Mouse (Mus musculus) hindbrain, embryonic 11.5 days (tissue): ENCODE data around the gene Acp5. TPM values are rescaled to one million over a fixed set of nuclear protein-coding genes. Genes with fewer than 3 reads are reported as not detected.

ENCODE experiments used
- ATAC-seq: fragments of 200-750 bp; cut with Nextera tagmentation; 2 replicates; pipeline ENCODE4 v1.8.0; 2017; ENCODE audit warnings: mild to moderate bottlenecking, moderate TSS enrichment, moderate library complexity; ENCODE audit not compliant: low FRiP score
- DNase-seq: peaks from one replicate; pipeline ENCODE4 v3.0.0-alpha.2; 2015; ENCODE audit warnings: low spot score
- H3K27ac ChIP-seq: fragments of 300-500 bp; sonication (generic); 2 replicates; pipeline ENCODE4 v1.5.1; 2014; ENCODE audit warnings: mild to moderate bottlenecking, low read depth, low read length
- H3K27me3 ChIP-seq: fragments of 300-500 bp; sonication (generic); 2 replicates; pipeline ENCODE4 v1.6.1; 2014; ENCODE audit warnings: mild to moderate bottlenecking, low read length, moderate library complexity, mixed read lengths; ENCODE audit not compliant: control insufficient read depth, insufficient read depth
- H3K36me3 ChIP-seq: fragments of 300-500 bp; sonication (generic); 2 replicates; pipeline ENCODE4 v1.6.1; 2014; ENCODE audit warnings: mild to moderate bottlenecking, low read length, moderate library complexity, mixed read lengths; ENCODE audit not compliant: control insufficient read depth, insufficient read depth
- H3K4me1 ChIP-seq: fragments of 300-500 bp; sonication (generic); replicated peaks from 2 replicates; pipeline ENCODE4 v1.6.1; 2014; ENCODE audit warnings: low read length, mixed read lengths; ENCODE audit not compliant: control insufficient read depth, insufficient read depth
- H3K4me2 ChIP-seq: fragments of 300-500 bp; sonication (generic); replicated peaks from 2 replicates; pipeline ENCODE4 v1.6.1; 2014; ENCODE audit warnings: mild to moderate bottlenecking, low read depth, low read length
- H3K4me3 ChIP-seq: fragments of 300-500 bp; sonication (generic); 2 replicates; pipeline ENCODE4 v1.5.1; 2014; ENCODE audit warnings: low read depth, low read length
- H3K9ac ChIP-seq: fragments of 300-500 bp; sonication (generic); 2 replicates; pipeline ENCODE4 v1.6.1; 2014; ENCODE audit warnings: low read depth, low read length
- H3K9me3 ChIP-seq: fragments of 300-500 bp; sonication (generic); 2 replicates; pipeline ENCODE4 v1.6.1; 2016; ENCODE audit warnings: low read length; ENCODE audit not compliant: control insufficient read depth
- WGBS: fragments of 180-500 bp; shearing (Covaris S2); extraction: QIAGEN DNeasy Blood & Tissue Kit; methylation state at CpG from one replicate; pipeline ENCODE4 v1.1.7; 2014; 5-methylcytosine and 5-hydroxymethylcytosine counted together
- polyA plus RNA-seq: library from polyadenylated mRNA; unstranded; fragments of >200 nt; fragmentation: Nextera tagmentation; extraction: Ambion mirVana; gene quantifications from 2 replicates; pipeline ENCODE4 v1.2.1, GENCODE M21; 2014

The Acp5 gene
- polyA plus RNA-seq, 1 experiment from 2014 or later, result 18.7 TPM

GRCm38 (mm10) chr9:22149426-22150248, 14.1 kb upstream of the Acp5 start:
- ATAC-seq (no peak), DNase-seq (no peak)
- no peak overlapping the region for H3K27ac ChIP-seq
- H3K27me3 ChIP-seq, result no peaks in the 10 kb centered on the region
- no peak overlapping the region for H3K4me2 ChIP-seq
- no peaks in the 10 kb centered on the region for H3K4me1 ChIP-seq
- no peak overlapping the region for H3K9ac ChIP-seq
- no peaks in the 10 kb centered on the region for H3K36me3 ChIP-seq
- no peaks in the 10 kb centered on the region for H3K9me3 ChIP-seq
- WGBS, result 77% methylated on average over 20 of the region's 20 CpGs
- no peak overlapping the region for H3K4me3 ChIP-seq

GRCm38 (mm10) chr9:22144304-22144965, 8.9 kb upstream of the Acp5 start:
- DNase-seq, result no peak
- no peak overlapping the region for H3K4me3 ChIP-seq
- no peaks in the 10 kb centered on the region for H3K4me1 ChIP-seq
- H3K9ac ChIP-seq, result no peak overlapping the region
- H3K27me3 ChIP-seq, result no peaks in the 10 kb centered on the region
- WGBS, result 84% methylated on average over 7 of the region's 8 CpGs
- H3K9me3 ChIP-seq, result no peaks in the 10 kb centered on the region
- H3K4me2 ChIP-seq, result no peak overlapping the region
- ATAC-seq, result no peak
- H3K27ac ChIP-seq, result no peak overlapping the region
- no peaks in the 10 kb centered on the region for H3K36me3 ChIP-seq

- H3K4me2 ChIP-seq, result no peak overlapping the region
- H3K36me3 ChIP-seq, result no peaks in the 10 kb centered on the region
- no peak overlapping the region for H3K4me3 ChIP-seq
- H3K9me3 ChIP-seq, result no peaks in the 10 kb centered on the region
- H3K4me1 ChIP-seq, result no peaks in the 10 kb centered on the region
- no peaks in the 10 kb centered on the region for H3K27me3 ChIP-seq
- H3K27ac ChIP-seq, result no peak overlapping the region
- peak; percentile 66 for ATAC-seq
- 60% methylated on average over 17 of the region's 17 CpGs for WGBS
- H3K9ac ChIP-seq, result no peak overlapping the region
- DNase-seq, result peak; percentile 94
These were observed 7.9 kb upstream of the Acp5 start for GRCm38 (mm10) chr9:22143108-22144037.

GRCm38 (mm10) chr9:22139746-22140145, 4.2 kb upstream of the Acp5 start:
- no peaks in the 10 kb centered on the region for H3K9me3 ChIP-seq
- H3K4me1 ChIP-seq, result no peaks in the 10 kb centered on the region
- WGBS, result 91% methylated on average over 5 of the region's 5 CpGs
- DNase-seq (no peak), ATAC-seq (no peak)
- no peak overlapping the region for H3K4me2 ChIP-seq
- no peaks in the 10 kb centered on the region for H3K36me3 ChIP-seq
- H3K27ac ChIP-seq, result no peak overlapping the region
- 0 out of 2 replicates have a peak, but pooled peaks cover 2% of the 10 kb centered on the region for H3K27me3 ChIP-seq
- no peak overlapping the region for H3K9ac ChIP-seq
- H3K4me3 ChIP-seq, result no peak overlapping the region

GRCm38 (mm10) chr9:22138480-22138879, 3.0 kb upstream of the Acp5 start:
- no peak overlapping the region for H3K4me2 ChIP-seq
- no peaks in the 10 kb centered on the region for H3K4me1 ChIP-seq
- DNase-seq (peak; percentile 72), ATAC-seq (no peak)
- H3K27ac ChIP-seq, result no peak overlapping the region
- no peak overlapping the region for H3K9ac ChIP-seq
- H3K36me3 ChIP-seq, result no peaks in the 10 kb centered on the region
- no peak overlapping the region for H3K4me3 ChIP-seq
- 0 out of 2 replicates have a peak, but pooled peaks cover 2% of the 10 kb centered on the region for H3K27me3 ChIP-seq
- WGBS, result 37% methylated on average over 2 of the region's 2 CpGs
- no peaks in the 10 kb centered on the region for H3K9me3 ChIP-seq

GRCm38 (mm10) chr9:22136765-22137547, 1.4 kb upstream of the Acp5 start:
- Histone ChIP-seq H3K9me3 (no peaks in the 10 kb centered on the region), H3K36me3 (no peaks in the 10 kb centered on the region), H3K27ac (no peak overlapping the region), H3K4me2 (0 out of 2 replicates have a peak overlapping the region, but pooled peaks have one; percentile 7), H3K4me1 (no peaks in the 10 kb centered on the region), H3K9ac (no peak overlapping the region), H3K27me3 (peaks cover 6% of the 10 kb centered on the region), H3K4me3 (no peak overlapping the region)
- ATAC-seq (no peak), DNase-seq (peak; percentile 50)
- WGBS, result 10% methylated on average over 23 of the region's 23 CpGs

GRCm38 (mm10) chr9:22134988-22135643, 395 bp downstream of the Acp5 start:
- Histone ChIP-seq H3K36me3 (no peaks in the 10 kb centered on the region), H3K9me3 (no peaks in the 10 kb centered on the region), H3K4me2 (no peak overlapping the region), H3K4me3 (no peak overlapping the region), H3K9ac (no peak overlapping the region), H3K27ac (no peak overlapping the region), H3K27me3 (peaks cover 13% of the 10 kb centered on the region), H3K4me1 (0 out of 2 replicates have a peak, but pooled peaks cover 2% of the 10 kb centered on the region)
- 85% methylated on average over 9 of the region's 9 CpGs for WGBS
- ATAC-seq (no peak), DNase-seq (no peak)
